Mouse (Mus musculus) embryonic facial prominence, embryonic 15.5 days (tissue): Measurements from ENCODE around the gene Stk35. TPM values are rescaled to one million over a fixed set of nuclear protein-coding genes. Genes with fewer than 3 reads are reported as not detected.

Experiments
- ATAC-seq: fragments of 200-750 bp; cut with Nextera tagmentation; 2 replicates; pipeline ENCODE4 v1.8.0; 2017; ENCODE audit warnings: low read depth, moderate TSS enrichment; ENCODE audit not compliant: insufficient number of reproducible peaks, low FRiP score, low TSS enrichment
- H3K27ac ChIP-seq: fragments of 300-500 bp; sonication (generic); replicated peaks from 2 replicates; pipeline ENCODE4 v1.5.1; 2015; ENCODE audit warnings: mild to moderate bottlenecking, inconsistent platforms
- H3K27me3 ChIP-seq: fragments of 300-500 bp; sonication (generic); 2 replicates; pipeline ENCODE4 v1.6.1; 2015; ENCODE audit warnings: inconsistent platforms
- H3K36me3 ChIP-seq: fragments of 300-500 bp; sonication (generic); 2 replicates; pipeline ENCODE4 v1.6.1; 2015; ENCODE audit warnings: mild to moderate bottlenecking, inconsistent platforms
- H3K4me1 ChIP-seq: fragments of 300-500 bp; sonication (generic); 2 replicates; pipeline ENCODE4 v1.6.1; 2015; ENCODE audit warnings: inconsistent platforms
- H3K4me2 ChIP-seq: fragments of 300-500 bp; sonication (generic); replicated peaks from 2 replicates; pipeline ENCODE4 v1.6.1; 2015; ENCODE audit warnings: mild to moderate bottlenecking, inconsistent platforms
- H3K4me3 ChIP-seq: fragments of 300-500 bp; sonication (generic); replicated peaks from 2 replicates; pipeline ENCODE4 v1.5.1; 2015; ENCODE audit warnings: mild to moderate bottlenecking, inconsistent platforms
- H3K9ac ChIP-seq: fragments of 300-500 bp; sonication (generic); 2 replicates; pipeline ENCODE4 v1.6.1; 2015; ENCODE audit warnings: inconsistent platforms
- H3K9me3 ChIP-seq: fragments of 300-500 bp; sonication (generic); replicated peaks from 2 replicates; pipeline ENCODE4 v1.6.1; 2016; ENCODE audit warnings: inconsistent platforms
- WGBS: fragments of 180-500 bp; shearing (Covaris S2); methylation state at CpG from one replicate; pipeline ENCODE4 v1.1.7; 2015; 5-methylcytosine and 5-hydroxymethylcytosine counted together
- polyA plus RNA-seq: library from polyadenylated mRNA; unstranded; fragments of >200 nt; fragmentation: Nextera tagmentation; extraction: Ambion mirVana; gene quantifications from 2 replicates; pipeline ENCODE4 v1.2.1, GENCODE M21; 2015

The Stk35 gene
- polyA plus RNA-seq, 1 experiment from 2014 or later = 10.3 TPM

DNA sequence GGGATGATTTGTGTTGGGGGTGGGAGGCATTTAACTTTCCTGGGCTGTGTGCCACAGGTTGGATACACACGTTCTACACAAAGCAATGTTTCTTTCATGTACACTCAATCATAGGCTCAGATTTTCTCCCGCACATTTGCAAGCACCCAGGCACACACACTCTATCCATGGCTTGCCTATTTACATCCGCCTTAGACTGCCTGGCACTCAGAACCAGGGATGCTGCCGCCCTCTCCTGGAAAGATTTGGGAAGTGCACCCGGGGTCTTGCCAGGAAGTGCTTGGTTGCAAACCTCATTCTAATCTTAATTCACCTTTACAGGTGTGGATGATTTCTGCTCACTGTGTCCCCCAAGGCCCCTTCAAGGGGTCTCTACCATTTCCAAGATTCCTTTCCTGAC, 73.2 kb downstream of the Stk35 start:
- Histone ChIP-seq H3K4me1 (no peaks in the 10 kb centered on the region), H3K27ac (no peak overlapping the region)
- no peak for ATAC-seq

DNA sequence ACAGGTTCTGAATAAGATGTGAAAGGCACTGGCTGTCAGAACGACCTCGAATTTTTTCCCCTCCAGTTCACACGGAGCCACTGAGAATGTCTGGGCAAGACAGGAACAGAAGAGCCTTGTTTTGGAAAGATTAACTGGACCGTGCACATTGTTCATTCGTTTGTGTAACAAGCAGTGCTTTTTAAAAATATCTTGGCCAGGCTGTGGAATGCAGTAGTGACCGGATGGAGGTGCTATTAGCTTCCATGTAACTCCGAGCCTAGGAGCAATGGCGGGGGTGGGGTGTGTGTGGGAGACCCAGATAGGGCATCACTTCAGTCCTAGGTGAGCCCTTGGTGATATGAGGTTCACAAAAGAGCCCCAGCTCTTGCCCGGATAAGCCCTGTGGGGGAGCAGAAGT, 73.8 kb downstream of the Stk35 start:
- Histone ChIP-seq H3K9ac (no peak overlapping the region), H3K9me3 (no peaks in the 10 kb centered on the region), H3K27ac (no peak overlapping the region), H3K4me3 (no peak overlapping the region), H3K4me1 (no peaks in the 10 kb centered on the region), H3K27me3 (0 out of 2 replicates have a peak, but pooled peaks cover 2% of the 10 kb centered on the region), H3K36me3 (no peaks in the 10 kb centered on the region), H3K4me2 (no peak overlapping the region)
- WGBS = 59% methylated on average over 9 of the region's 9 CpGs
- ATAC-seq = no peak

More for the DNA sequence above, 73.2 kb downstream of the Stk35 start:
- Histone ChIP-seq H3K9me3 (no peaks in the 10 kb centered on the region), H3K4me2 (no peak overlapping the region), H3K4me3 (no peak overlapping the region), H3K36me3 (no peaks in the 10 kb centered on the region), H3K9ac (no peak overlapping the region), H3K27me3 (no peaks in the 10 kb centered on the region)
- 9% methylated on average over 5 of the region's 5 CpGs for WGBS

DNA sequence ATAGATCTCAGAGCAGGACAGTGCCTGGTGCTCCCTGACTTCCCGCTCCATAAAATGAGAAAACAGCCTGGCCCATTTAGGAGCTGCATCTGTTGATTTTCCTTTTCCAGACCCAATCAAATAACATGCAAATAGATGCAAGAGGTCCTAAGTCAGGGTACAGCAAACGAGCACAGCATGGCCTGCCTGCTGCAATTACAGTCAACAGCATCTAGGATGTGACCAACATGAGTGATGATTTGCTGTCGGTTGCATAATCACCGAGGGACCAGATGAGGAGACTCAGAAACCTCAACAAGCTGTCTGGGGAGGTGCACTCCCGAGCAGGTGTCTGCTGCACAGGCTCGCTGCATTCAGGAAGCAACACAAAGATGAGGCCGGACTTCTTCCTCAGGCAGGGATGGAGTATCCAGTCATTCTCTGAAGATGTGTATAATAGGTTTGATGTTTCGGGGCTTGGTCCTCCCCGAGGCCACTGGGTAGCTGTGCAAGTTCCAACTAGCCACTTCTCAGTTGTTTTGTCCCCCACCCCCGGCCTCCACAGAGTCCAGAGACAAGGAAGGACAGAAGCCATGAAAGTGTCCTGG, 74.3 kb downstream of the Stk35 start:
- Histone ChIP-seq H3K4me1 (no peaks in the 10 kb centered on the region), H3K4me3 (no peak overlapping the region)
- 60% methylated on average over 10 of the region's 10 CpGs for WGBS

DNA sequence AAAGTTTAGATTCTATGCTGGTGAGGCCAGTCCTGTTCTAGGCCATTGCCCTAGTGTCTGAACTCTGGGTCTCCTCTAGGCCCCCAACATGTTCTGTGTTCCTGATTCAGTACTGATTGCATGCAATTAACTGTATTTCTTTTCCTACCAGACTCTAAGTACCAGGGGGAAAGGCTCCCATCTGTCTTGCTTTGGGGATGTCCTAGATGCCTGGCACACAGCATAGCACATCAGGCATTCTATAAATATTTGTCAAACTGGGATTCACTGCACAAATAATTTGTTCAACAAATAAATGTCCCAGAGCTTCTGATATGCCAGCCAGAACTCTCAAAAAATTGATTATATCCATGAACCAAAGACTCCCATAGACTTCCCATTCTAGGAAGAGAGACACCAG, 76.6 kb downstream of the Stk35 start:
- no peak overlapping the region for H3K4me2 ChIP-seq
- no peak overlapping the region for H3K9ac ChIP-seq
- no peaks in the 10 kb centered on the region for H3K9me3 ChIP-seq
- no peak overlapping the region for H3K27ac ChIP-seq
- no peaks in the 10 kb centered on the region for H3K36me3 ChIP-seq
- H3K4me1 ChIP-seq = no peaks in the 10 kb centered on the region
- no peak overlapping the region for H3K4me3 ChIP-seq
- 0 out of 2 replicates have a peak, but pooled peaks cover 3% of the 10 kb centered on the region for H3K27me3 ChIP-seq
- no peak for ATAC-seq

More for the DNA sequence above, 74.3 kb downstream of the Stk35 start:
- Histone ChIP-seq H3K27ac (no peak overlapping the region), H3K9ac (no peak overlapping the region), H3K9me3 (no peaks in the 10 kb centered on the region), H3K27me3 (0 out of 2 replicates have a peak, but pooled peaks cover 3% of the 10 kb centered on the region), H3K36me3 (no peaks in the 10 kb centered on the region), H3K4me2 (no peak overlapping the region)
- no peak for ATAC-seq

DNA sequence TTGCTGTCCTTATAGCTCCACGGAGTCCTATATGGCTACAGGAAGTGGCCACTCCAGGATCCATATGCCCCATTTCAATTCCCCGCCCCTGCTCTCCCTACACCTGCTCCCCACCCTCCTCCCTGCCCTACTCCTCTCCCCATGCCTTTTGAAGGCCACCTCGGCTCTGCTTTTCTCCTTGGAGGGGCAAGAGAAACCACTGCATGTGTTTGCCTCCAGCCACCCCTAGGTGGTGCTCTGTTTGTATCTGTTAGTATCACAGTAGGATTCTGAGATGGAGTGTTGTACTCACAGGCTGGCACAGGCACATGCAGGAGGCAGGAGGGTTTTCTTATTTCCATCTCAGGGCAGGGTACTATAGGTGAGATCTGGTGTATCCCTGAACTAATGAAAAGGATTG, 79.5 kb downstream of the Stk35 start:
- WGBS = 46% methylated on average over 3 of the region's 3 CpGs
- no peak for ATAC-seq

DNA sequence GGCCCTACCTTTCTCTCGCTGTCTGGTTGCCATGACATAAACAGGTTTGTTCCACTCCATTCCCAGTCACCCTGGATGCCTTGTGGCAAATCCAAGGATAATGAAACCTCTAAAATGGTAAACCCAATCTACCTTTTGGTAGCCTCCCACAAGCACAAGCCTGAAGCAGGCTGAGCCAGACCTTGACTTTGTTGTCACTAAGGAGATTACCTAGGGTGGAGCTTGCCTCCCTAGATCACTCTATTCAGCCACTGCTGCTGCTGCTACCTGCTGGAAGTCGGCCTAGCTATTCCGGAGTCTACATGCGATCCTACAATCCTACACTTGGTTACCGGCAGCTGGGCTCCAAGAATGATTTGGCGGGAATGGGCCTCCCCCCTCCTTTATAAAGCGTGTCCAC, 79.9 kb downstream of the Stk35 start:
- Histone ChIP-seq H3K4me2 (no peak overlapping the region), H3K27me3 (0 out of 2 replicates have a peak, but pooled peaks cover 3% of the 10 kb centered on the region), H3K9ac (no peak overlapping the region), H3K36me3 (no peaks in the 10 kb centered on the region), H3K4me3 (no peak overlapping the region), H3K27ac (no peak overlapping the region), H3K4me1 (no peaks in the 10 kb centered on the region), H3K9me3 (no peaks in the 10 kb centered on the region)
- ATAC-seq = no peak
- WGBS = 82% methylated on average over 7 of the region's 7 CpGs

More for the DNA sequence above, 79.5 kb downstream of the Stk35 start:
- Histone ChIP-seq H3K27ac (no peak overlapping the region), H3K36me3 (no peaks in the 10 kb centered on the region), H3K9ac (no peak overlapping the region), H3K27me3 (0 out of 2 replicates have a peak, but pooled peaks cover 3% of the 10 kb centered on the region), H3K9me3 (no peaks in the 10 kb centered on the region), H3K4me2 (no peak overlapping the region), H3K4me3 (no peak overlapping the region), H3K4me1 (no peaks in the 10 kb centered on the region)

DNA sequence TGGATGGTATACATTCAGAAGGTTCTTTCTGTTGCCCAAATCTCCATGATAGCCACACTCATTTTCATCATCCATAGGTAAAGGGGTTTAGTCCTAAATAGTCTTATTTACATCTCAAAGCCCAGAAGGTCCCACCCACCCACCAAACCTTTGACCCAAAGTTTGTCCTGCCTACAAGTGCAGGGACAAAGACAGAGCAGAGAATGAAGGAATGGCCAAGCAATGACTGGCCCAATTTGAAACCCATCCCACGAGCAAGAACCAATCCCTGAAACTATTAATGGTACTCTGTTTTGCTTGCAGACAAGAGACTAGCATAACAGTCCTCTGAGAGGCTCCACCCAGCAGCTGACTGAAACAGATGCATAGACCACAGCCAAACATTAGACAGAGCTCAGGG, 81.6 kb downstream of the Stk35 start:
- H3K36me3 ChIP-seq = no peaks in the 10 kb centered on the region
- no peak overlapping the region for H3K4me3 ChIP-seq
- 0 out of 2 replicates have a peak, but pooled peaks cover 3% of the 10 kb centered on the region for H3K27me3 ChIP-seq
- no peak overlapping the region for H3K4me2 ChIP-seq
- H3K4me1 ChIP-seq = no peaks in the 10 kb centered on the region
- WGBS = 56% methylated on average over 1 of the region's 1 CpGs
- no peaks in the 10 kb centered on the region for H3K9me3 ChIP-seq
- no peak overlapping the region for H3K27ac ChIP-seq
- ATAC-seq = no peak
- H3K9ac ChIP-seq = no peak overlapping the region

Other genes with a start within 250 kb of the Stk35 start
- gene Sirpa, start 207.7 kb upstream of the Stk35 start, polyA plus RNA-seq = 30.9 and 32.8 TPM in 2 replicates
- gene Pdyn, start 100.7 kb upstream of the Stk35 start, polyA plus RNA-seq = not detected in 2 replicates
- 1.3 and 1.5 TPM in 2 replicates for gene Tgm3, start 211.8 kb downstream of the Stk35 start, polyA plus RNA-seq